Mouse (Mus musculus): ENCODE data around the gene a. TPM values are rescaled to one million over a fixed set of nuclear protein-coding genes. Genes with fewer than 3 reads are reported as not detected.
"Not testable (repeated sequence)": the region's sequence is repeated elsewhere in the genome, so short reads cannot be mapped to it uniquely, and the experiment has no call there.

Gene a
- polyA plus RNA-seq, 1 experiment from 2014 or later, result 1.7 TPM

GRCm38 (mm10) chr2:155039956-155040355 is 248.8 kb downstream of the a start:
- no peak for ATAC-seq (ENCODE audit: low FRiP score)
- H3K9me3 ChIP-seq, result no peaks in the 10 kb centered on the region
- 70% methylated on average over 4 of the region's 4 CpGs for WGBS
- H3K9ac ChIP-seq, result no peak overlapping the region
- no peaks in the 10 kb centered on the region for H3K27me3 ChIP-seq
- no peaks in the 10 kb centered on the region for H3K36me3 ChIP-seq (replicated peaks)
- H3K27ac ChIP-seq, result no peak overlapping the region
- no peak overlapping the region for H3K4me2 ChIP-seq
- no peak overlapping the region for H3K4me3 ChIP-seq (replicated peaks)
- H3K4me1 ChIP-seq, result no peaks in the 10 kb centered on the region

GRCm38 (mm10) chr2:155044542-155044941 is 253.3 kb downstream of the a start:
- Histone ChIP-seq H3K4me2 (no peak overlapping the region), H3K4me3 (replicated peaks) (no peak overlapping the region), H3K27me3 (no peaks in the 10 kb centered on the region), H3K9me3 (no peaks in the 10 kb centered on the region), H3K9ac (no peak overlapping the region), H3K36me3 (replicated peaks) (no peaks in the 10 kb centered on the region), H3K27ac (no peak overlapping the region), H3K4me1 (no peaks in the 10 kb centered on the region)
- WGBS, result 84% methylated on average over 3 of the region's 3 CpGs
- ATAC-seq (ENCODE audit: low FRiP score), result no peak

- H3K27ac ChIP-seq, result no peak overlapping the region
- no peaks in the 10 kb centered on the region for H3K36me3 ChIP-seq (replicated peaks)
- no peak for ATAC-seq (ENCODE audit: low FRiP score)
- no peak overlapping the region for H3K4me2 ChIP-seq
- no peak overlapping the region for H3K9ac ChIP-seq
- H3K9me3 ChIP-seq, result no peaks in the 10 kb centered on the region
- no peak overlapping the region for H3K4me3 ChIP-seq (replicated peaks)
- no peaks in the 10 kb centered on the region for H3K27me3 ChIP-seq
- 66% methylated on average over 3 of the region's 3 CpGs for WGBS
- H3K4me1 ChIP-seq, result peaks cover 2% of the 10 kb centered on the region
Observed at GRCm38 (mm10) chr2:155045075-155045474, 253.9 kb downstream of the a start.

DNA sequence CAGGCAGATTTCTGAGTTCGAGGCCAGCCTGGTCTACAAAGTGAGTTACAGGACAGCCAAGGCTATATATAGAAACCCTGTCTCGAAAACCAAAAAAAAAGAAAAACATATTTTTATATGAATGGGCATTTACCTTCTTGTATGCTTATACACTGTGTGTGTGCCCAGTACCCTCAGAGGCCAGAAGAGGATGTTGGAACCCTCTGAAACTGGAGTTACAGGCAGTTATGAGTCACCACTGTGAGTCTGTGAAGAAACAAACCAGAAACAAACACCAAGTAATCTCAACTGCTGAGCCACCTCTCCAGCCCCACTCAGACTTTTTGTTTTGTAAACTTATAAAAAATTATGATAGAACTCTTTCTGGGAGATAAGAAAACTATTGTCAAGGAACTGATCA is 255.6 kb downstream of the a start:
- H3K27me3 ChIP-seq, result no peaks in the 10 kb centered on the region
- no peak overlapping the region for H3K4me3 ChIP-seq (replicated peaks)
- peaks cover 13% of the 10 kb centered on the region for H3K4me1 ChIP-seq
- WGBS, result 86% methylated on average over 2 of the region's 2 CpGs
- no peaks in the 10 kb centered on the region for H3K36me3 ChIP-seq (replicated peaks)
- H3K9me3 ChIP-seq, result no peaks in the 10 kb centered on the region
- H3K9ac ChIP-seq, result no peak overlapping the region
- no peak for ATAC-seq (ENCODE audit: low FRiP score)
- H3K27ac ChIP-seq, result no peak overlapping the region
- no peak overlapping the region for H3K4me2 ChIP-seq

GRCm38 (mm10) chr2:155047452-155048178 is 256.4 kb downstream of the a start:
- no peak for ATAC-seq (ENCODE audit: low FRiP score)
- WGBS, result 64% methylated on average over 7 of the region's 7 CpGs
- Histone ChIP-seq H3K4me3 (replicated peaks) (no peak overlapping the region), H3K36me3 (replicated peaks) (no peaks in the 10 kb centered on the region), H3K9ac (no peak overlapping the region), H3K4me1 (peaks cover 16% of the 10 kb centered on the region), H3K27ac (no peak overlapping the region), H3K4me2 (no peak overlapping the region), H3K9me3 (no peaks in the 10 kb centered on the region), H3K27me3 (no peaks in the 10 kb centered on the region)

DNA sequence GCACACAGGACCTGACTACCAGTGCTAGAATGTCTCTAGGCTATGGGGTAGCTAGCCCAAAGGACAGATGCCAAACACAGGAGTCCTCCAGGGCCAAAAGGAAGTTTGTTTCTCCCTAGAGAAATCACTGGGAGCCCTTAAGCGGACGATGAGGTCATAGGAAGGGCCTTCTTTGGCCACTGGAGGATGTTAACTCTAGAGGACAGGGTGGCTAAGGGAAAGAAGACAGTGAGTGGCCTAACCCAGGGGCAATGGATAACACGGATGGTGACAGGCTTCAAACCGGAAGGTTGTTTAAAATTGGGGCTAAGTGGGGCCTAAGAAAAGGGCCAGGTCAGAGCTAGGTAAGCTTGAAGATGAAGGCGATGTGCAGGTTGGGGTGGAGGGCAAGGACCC is 258.9 kb downstream of the a start:
- Histone ChIP-seq H3K4me1 (peaks cover 16% of the 10 kb centered on the region), H3K27me3 (no peaks in the 10 kb centered on the region), H3K9me3 (no peaks in the 10 kb centered on the region), H3K9ac (peak overlapping the region; percentile 75), H3K4me2 (peak overlapping the region; percentile 69), H3K27ac (peak overlapping the region; percentile 88), H3K36me3 (replicated peaks) (no peaks in the 10 kb centered on the region), H3K4me3 (replicated peaks) (peak overlapping the region; percentile 53)
- WGBS, result 25% methylated on average over 5 of the region's 5 CpGs
- peak; percentile 21; the same call in 1 of the 2 replicates for ATAC-seq (ENCODE audit: low FRiP score)

GRCm38 (mm10) chr2:155050504-155051236 is 259.5 kb downstream of the a start:
- peak overlapping the region; percentile 53 for H3K4me3 ChIP-seq (replicated peaks)
- no peaks in the 10 kb centered on the region for H3K27me3 ChIP-seq
- peak overlapping the region; percentile 88 for H3K27ac ChIP-seq
- peaks cover 16% of the 10 kb centered on the region for H3K4me1 ChIP-seq
- under 1% methylated on average over 43 of the region's 45 CpGs for WGBS
- no peaks in the 10 kb centered on the region for H3K9me3 ChIP-seq
- H3K9ac ChIP-seq, result peak overlapping the region; percentile 75
- H3K4me2 ChIP-seq, result peak overlapping the region; percentile 69
- peak; percentile 96 for ATAC-seq (ENCODE audit: low FRiP score)
- no peaks in the 10 kb centered on the region for H3K36me3 ChIP-seq (replicated peaks)

DNA sequence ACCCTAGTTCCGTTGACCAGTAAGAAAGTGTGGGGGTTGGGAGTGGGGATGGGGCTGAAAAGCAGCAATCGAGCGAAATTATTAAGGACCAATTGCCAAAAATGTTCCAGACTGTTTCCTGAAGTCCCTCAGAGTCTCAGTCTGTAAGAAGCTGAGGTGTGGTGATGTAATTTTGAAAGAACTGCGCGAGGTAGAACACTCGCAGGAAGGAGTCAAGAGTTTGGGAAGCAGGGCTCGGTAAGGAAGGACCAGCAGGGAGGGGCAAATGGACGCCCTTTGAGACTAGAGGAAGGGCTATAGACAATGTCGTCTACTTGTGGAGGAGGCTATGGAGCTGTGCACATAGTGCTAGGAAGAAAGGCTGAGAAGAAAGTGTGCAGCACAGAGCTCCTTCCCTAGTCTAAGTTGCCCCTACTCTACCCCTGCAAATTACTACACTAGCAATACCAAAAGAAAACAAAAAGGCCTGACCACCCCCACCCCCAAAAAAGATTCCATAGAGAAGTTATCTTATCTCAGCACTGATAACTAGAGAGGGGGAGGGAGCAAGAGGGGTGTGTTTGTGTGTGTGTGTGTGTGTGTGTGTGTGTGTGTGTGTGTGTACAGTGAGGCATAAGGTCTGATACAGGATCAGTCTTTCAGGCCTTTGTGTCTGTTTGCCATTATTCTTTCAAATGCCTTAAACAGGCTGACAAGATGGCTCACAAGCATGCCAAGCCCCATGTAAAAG is 260.6 kb downstream of the a start:
- peak overlapping the region; percentile 48 for H3K9ac ChIP-seq
- no peaks in the 10 kb centered on the region for H3K9me3 ChIP-seq
- H3K27me3 ChIP-seq, result no peaks in the 10 kb centered on the region
- peak overlapping the region; percentile 88; the same call in 1 of the 2 replicates for H3K27ac ChIP-seq
- H3K4me1 ChIP-seq, result peaks cover 16% of the 10 kb centered on the region
- peak overlapping the region; percentile 69 for H3K4me2 ChIP-seq
- H3K36me3 ChIP-seq (replicated peaks), result no peaks in the 10 kb centered on the region
- 23% methylated on average over 9 of the region's 9 CpGs for WGBS
- H3K4me3 ChIP-seq (replicated peaks), result peak overlapping the region; percentile 53
- no peak for ATAC-seq (ENCODE audit: low FRiP score)

DNA sequence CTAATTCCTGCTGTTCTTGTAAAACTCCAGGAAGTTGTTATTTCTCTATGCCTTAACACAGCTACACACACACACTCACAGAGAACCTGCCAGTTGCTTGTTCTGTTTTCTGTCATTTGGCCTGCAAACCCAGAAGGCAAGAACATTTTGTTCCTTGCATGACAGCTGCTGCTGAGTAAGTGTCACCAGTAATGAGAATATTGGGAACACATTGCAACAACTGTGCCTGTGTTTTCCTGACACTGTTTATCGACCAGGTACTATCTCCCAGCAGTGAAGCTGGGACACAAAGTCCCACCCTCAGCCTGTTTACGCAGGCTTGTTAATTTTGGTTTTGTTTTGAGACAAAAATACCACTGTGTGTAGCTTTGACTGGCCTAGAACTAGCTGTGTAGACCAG is 261.5 kb downstream of the a start:
- Histone ChIP-seq H3K4me2 (no peak overlapping the region), H3K36me3 (replicated peaks) (no peaks in the 10 kb centered on the region), H3K4me1 (peaks cover 16% of the 10 kb centered on the region), H3K9ac (no peak overlapping the region), H3K9me3 (no peaks in the 10 kb centered on the region), H3K4me3 (replicated peaks) (no peak overlapping the region), H3K27me3 (no peaks in the 10 kb centered on the region), H3K27ac (no peak overlapping the region)
- no peak for ATAC-seq (ENCODE audit: low FRiP score)
- 85% methylated on average over 2 of the region's 2 CpGs for WGBS

GRCm38 (mm10) chr2:155053512-155053911 is 262.3 kb downstream of the a start:
- not testable (repeated sequence) for H3K27ac ChIP-seq; H3K36me3 ChIP-seq (replicated peaks); H3K4me2 ChIP-seq; H3K4me3 ChIP-seq (replicated peaks); H3K9ac ChIP-seq; H3K9me3 ChIP-seq; H3K27me3 ChIP-seq; ATAC-seq (ENCODE audit: low FRiP score)
- WGBS, result 91% methylated on average over 8 of the region's 8 CpGs
- H3K4me1 ChIP-seq, result peaks cover 16% of the 10 kb centered on the region

GRCm38 (mm10) chr2:155054672-155055071 is 263.5 kb downstream of the a start:
- 88% methylated on average over 3 of the region's 3 CpGs for WGBS
- H3K27ac ChIP-seq, result no peak overlapping the region
- H3K4me2 ChIP-seq, result no peak overlapping the region
- no peaks in the 10 kb centered on the region for H3K9me3 ChIP-seq
- no peak overlapping the region for H3K9ac ChIP-seq
- no peaks in the 10 kb centered on the region for H3K27me3 ChIP-seq
- H3K36me3 ChIP-seq (replicated peaks), result peaks cover 8% of the 10 kb centered on the region
- no peak for ATAC-seq (ENCODE audit: low FRiP score)
- H3K4me3 ChIP-seq (replicated peaks), result no peak overlapping the region
- peaks cover 16% of the 10 kb centered on the region for H3K4me1 ChIP-seq

DNA sequence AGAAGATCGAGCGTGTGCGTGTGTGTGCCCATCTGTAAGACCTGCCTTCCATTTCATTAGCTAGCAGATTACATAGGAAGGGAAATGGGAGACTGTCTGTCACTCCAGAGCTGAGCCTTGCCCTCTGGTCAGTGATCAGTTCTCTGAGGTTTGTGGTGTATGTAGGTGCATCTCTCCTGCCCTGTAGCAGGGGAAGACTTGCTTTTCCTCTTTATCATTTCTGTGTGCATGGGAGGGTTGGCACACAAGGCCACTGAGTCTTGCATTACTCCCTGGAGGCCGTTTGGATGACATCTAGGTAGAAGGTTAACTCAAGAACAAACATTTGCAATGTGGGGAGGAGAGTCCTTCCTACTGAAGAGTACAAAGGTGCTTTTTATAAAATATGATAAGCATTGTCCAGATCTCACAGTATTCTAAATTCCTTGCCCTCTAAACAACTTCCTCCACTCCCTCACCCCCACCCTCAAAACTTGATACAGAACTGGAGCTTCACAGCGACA is 264.9 kb downstream of the a start:
- no peak overlapping the region for H3K4me2 ChIP-seq
- peaks cover 16% of the 10 kb centered on the region for H3K36me3 ChIP-seq (replicated peaks)
- H3K4me1 ChIP-seq, result peaks cover 10% of the 10 kb centered on the region
- ATAC-seq (ENCODE audit: low FRiP score), result no peak
- no peak overlapping the region for H3K4me3 ChIP-seq (replicated peaks)
- no peak overlapping the region for H3K9ac ChIP-seq
- no peaks in the 10 kb centered on the region for H3K27me3 ChIP-seq
- no peak overlapping the region for H3K27ac ChIP-seq
- WGBS, result 72% methylated on average over 5 of the region's 5 CpGs
- H3K9me3 ChIP-seq, result no peaks in the 10 kb centered on the region
